Mouse (Mus musculus): ENCODE measurements around the gene Sypl2. TPM values are rescaled to one million over a fixed set of nuclear protein-coding genes. Genes with fewer than 3 reads are reported as not detected.

The Sypl2 gene
- polyA plus RNA-seq, 1 experiment from 2014 or later = 3.1 TPM

GRCm38 (mm10) chr3:108195941-108196590, 30.4 kb downstream of the Sypl2 start:
- H3K9me3 ChIP-seq (ENCODE audit: control insufficient read depth, low read length) = no peaks in the 10 kb centered on the region
- H3K27me3 ChIP-seq (ENCODE audit: control insufficient read depth, insufficient read depth, low read length) = no peaks in the 10 kb centered on the region
- H3K4me1 ChIP-seq (ENCODE audit: control insufficient read depth in 2 of 2, insufficient read depth in 2 of 2, low read length in 2 of 2) = peaks cover 21 to 36% of the 10 kb centered on the region in 2 experiments
- no peak overlapping the region for H3K4me2 ChIP-seq (ENCODE audit: low read length)
- WGBS = 57% methylated on average over 7 of the region's 7 CpGs
- no peak overlapping the region for H3K4me3 ChIP-seq (ENCODE audit: control insufficient read depth in 1 of 2, insufficient read depth in 1 of 2, low read depth in 1 of 2, low read length in 2 of 2)
- no peak overlapping the region for H3K9ac ChIP-seq (ENCODE audit: low read length)
- peak overlapping the region in 1 of 2 experiments; percentile 27; a peak in 1 of 4 replicates for H3K27ac ChIP-seq (replicated peaks in 1 of 2; ENCODE audit: control insufficient read depth in 1 of 2, insufficient read depth in 1 of 2, low read depth in 2 of 2, low read length in 2 of 2)
- no peak for ATAC-seq (ENCODE audit: insufficient number of reproducible peaks, insufficient read depth, low FRiP score, low read depth)
- peaks cover 10% of the 10 kb centered on the region; the same call in 1 of the 2 replicates for H3K36me3 ChIP-seq (ENCODE audit: control insufficient read depth, insufficient read depth, low read length)

- H3K4me2 ChIP-seq (ENCODE audit: low read length) = no peak overlapping the region
- 86% methylated on average over 4 of the region's 4 CpGs for WGBS
- no peak overlapping the region for H3K27ac ChIP-seq (replicated peaks in 1 of 2; ENCODE audit: control insufficient read depth in 1 of 2, insufficient read depth in 1 of 2, low read depth in 2 of 2, low read length in 2 of 2)
- no peak overlapping the region for H3K4me3 ChIP-seq (ENCODE audit: control insufficient read depth in 1 of 2, insufficient read depth in 1 of 2, low read depth in 1 of 2, low read length in 2 of 2)
- no peak for ATAC-seq (ENCODE audit: insufficient number of reproducible peaks, insufficient read depth, low FRiP score, low read depth)
- peaks cover 21 to 34% of the 10 kb centered on the region in 2 experiments for H3K4me1 ChIP-seq (ENCODE audit: control insufficient read depth in 2 of 2, insufficient read depth in 2 of 2, low read length in 2 of 2)
- peaks cover 10% of the 10 kb centered on the region; the same call in 1 of the 2 replicates for H3K36me3 ChIP-seq (ENCODE audit: control insufficient read depth, insufficient read depth, low read length)
- H3K9me3 ChIP-seq (ENCODE audit: control insufficient read depth, low read length) = no peaks in the 10 kb centered on the region
- no peak overlapping the region for H3K9ac ChIP-seq (ENCODE audit: low read length)
- H3K27me3 ChIP-seq (ENCODE audit: control insufficient read depth, insufficient read depth, low read length) = no peaks in the 10 kb centered on the region
Observed at GRCm38 (mm10) chr3:108195287-108195686, 31.2 kb downstream of the Sypl2 start.

- no peak overlapping the region for H3K4me3 ChIP-seq (ENCODE audit: control insufficient read depth in 1 of 2, insufficient read depth in 1 of 2, low read depth in 1 of 2, low read length in 2 of 2)
- no peaks in the 10 kb centered on the region for H3K27me3 ChIP-seq (ENCODE audit: control insufficient read depth, insufficient read depth, low read length)
- H3K36me3 ChIP-seq (ENCODE audit: control insufficient read depth, insufficient read depth, low read length) = peaks cover 4% of the 10 kb centered on the region; the same call in 1 of the 2 replicates
- H3K27ac ChIP-seq (replicated peaks in 1 of 2; ENCODE audit: control insufficient read depth in 1 of 2, insufficient read depth in 1 of 2, low read depth in 2 of 2, low read length in 2 of 2) = no peak overlapping the region
- no peak for ATAC-seq (ENCODE audit: insufficient number of reproducible peaks, insufficient read depth, low FRiP score, low read depth)
- 36% methylated on average over 4 of the region's 4 CpGs for WGBS
- H3K4me2 ChIP-seq (ENCODE audit: low read length) = no peak overlapping the region
- peaks cover 21 to 28% of the 10 kb centered on the region in 2 experiments for H3K4me1 ChIP-seq (ENCODE audit: control insufficient read depth in 2 of 2, insufficient read depth in 2 of 2, low read length in 2 of 2)
- no peak overlapping the region; the same call in 1 of the 2 replicates for H3K9ac ChIP-seq (ENCODE audit: low read length)
- no peaks in the 10 kb centered on the region for H3K9me3 ChIP-seq (ENCODE audit: control insufficient read depth, low read length)
Observed at GRCm38 (mm10) chr3:108193686-108194085, 32.8 kb downstream of the Sypl2 start.

- Histone ChIP-seq H3K36me3 (ENCODE audit: control insufficient read depth, insufficient read depth, low read length) (0 out of 2 replicates have a peak, but pooled peaks cover 8% of the 10 kb centered on the region), H3K4me2 (ENCODE audit: low read length) (0 out of 2 replicates have a peak overlapping the region, but pooled peaks have one; percentile 13), H3K4me3 (ENCODE audit: control insufficient read depth in 1 of 2, insufficient read depth in 1 of 2, low read depth in 1 of 2, low read length in 2 of 2) (no peak overlapping the region), H3K27ac (replicated peaks in 1 of 2; ENCODE audit: control insufficient read depth in 1 of 2, insufficient read depth in 1 of 2, low read depth in 2 of 2, low read length in 2 of 2) (peak overlapping the region in 1 of 2 experiments; percentile 14; a peak in 1 of 4 replicates), H3K9me3 (ENCODE audit: control insufficient read depth, low read length) (no peaks in the 10 kb centered on the region), H3K4me1 (ENCODE audit: control insufficient read depth in 2 of 2, insufficient read depth in 2 of 2, low read length in 2 of 2) (peaks cover 13% of the 10 kb centered on the region in 2 experiments), H3K9ac (ENCODE audit: low read length) (no peak overlapping the region), H3K27me3 (ENCODE audit: control insufficient read depth, insufficient read depth, low read length) (0 out of 2 replicates have a peak, but pooled peaks cover 4% of the 10 kb centered on the region)
- WGBS = 41% methylated on average over 5 of the region's 5 CpGs
- no peak for ATAC-seq (ENCODE audit: insufficient number of reproducible peaks, insufficient read depth, low FRiP score, low read depth)
Observed at GRCm38 (mm10) chr3:108189897-108190296, 36.6 kb downstream of the Sypl2 start.

GRCm38 (mm10) chr3:108188716-108189490, 37.5 kb downstream of the Sypl2 start:
- H3K36me3 ChIP-seq (ENCODE audit: control insufficient read depth, insufficient read depth, low read length) = 0 out of 2 replicates have a peak, but pooled peaks cover 8% of the 10 kb centered on the region
- H3K27me3 ChIP-seq (ENCODE audit: control insufficient read depth, insufficient read depth, low read length) = peaks cover 9% of the 10 kb centered on the region; the same call in 1 of the 2 replicates
- peaks cover 11 to 12% of the 10 kb centered on the region in 2 experiments for H3K4me1 ChIP-seq (ENCODE audit: control insufficient read depth in 2 of 2, insufficient read depth in 2 of 2, low read length in 2 of 2)
- H3K9ac ChIP-seq (ENCODE audit: low read length) = no peak overlapping the region
- no peaks in the 10 kb centered on the region for H3K9me3 ChIP-seq (ENCODE audit: control insufficient read depth, low read length)
- H3K4me3 ChIP-seq (ENCODE audit: control insufficient read depth in 1 of 2, insufficient read depth in 1 of 2, low read depth in 1 of 2, low read length in 2 of 2) = no peak overlapping the region
- H3K4me2 ChIP-seq (ENCODE audit: low read length) = no peak overlapping the region
- WGBS = 73% methylated on average over 9 of the region's 9 CpGs
- no peak for ATAC-seq (ENCODE audit: insufficient number of reproducible peaks, insufficient read depth, low FRiP score, low read depth)
- no peak overlapping the region for H3K27ac ChIP-seq (replicated peaks in 1 of 2; ENCODE audit: control insufficient read depth in 1 of 2, insufficient read depth in 1 of 2, low read depth in 2 of 2, low read length in 2 of 2)

- Histone ChIP-seq H3K36me3 (ENCODE audit: control insufficient read depth, insufficient read depth, low read length) (0 out of 2 replicates have a peak, but pooled peaks cover 8% of the 10 kb centered on the region), H3K9ac (ENCODE audit: low read length) (peak overlapping the region; percentile 75; the same call in 1 of the 2 replicates), H3K27ac (replicated peaks in 1 of 2; ENCODE audit: control insufficient read depth in 1 of 2, insufficient read depth in 1 of 2, low read depth in 2 of 2, low read length in 2 of 2) (no peak overlapping the region), H3K9me3 (ENCODE audit: control insufficient read depth, low read length) (no peaks in the 10 kb centered on the region), H3K4me1 (ENCODE audit: control insufficient read depth in 2 of 2, insufficient read depth in 2 of 2, low read length in 2 of 2) (peaks cover 6% of the 10 kb centered on the region in 2 experiments; a peak in 2 of 4 replicates), H3K4me2 (ENCODE audit: low read length) (peak overlapping the region; percentile 78), H3K27me3 (ENCODE audit: control insufficient read depth, insufficient read depth, low read length) (peaks cover 9% of the 10 kb centered on the region; the same call in 1 of the 2 replicates), H3K4me3 (ENCODE audit: control insufficient read depth in 1 of 2, insufficient read depth in 1 of 2, low read depth in 1 of 2, low read length in 2 of 2) (peak overlapping the region in 1 of 2 experiments; percentile 67; a peak in 2 of 4 replicates)
- no peak for ATAC-seq (ENCODE audit: insufficient number of reproducible peaks, insufficient read depth, low FRiP score, low read depth)
- WGBS = 71% methylated on average over 20 of the region's 20 CpGs
Observed at GRCm38 (mm10) chr3:108187111-108187795, 39.2 kb downstream of the Sypl2 start.

Measured in heart, embryonic 14.5 days (tissue).